Mouse (Mus musculus) MN1 (cell line): Measurements from ENCODE around the gene Cd27.
A peak's percentile ranks its signal among the peaks of the same experiment; 100 is the strongest.
"Not testable (repeated sequence)": the region's sequence is repeated elsewhere in the genome, so short reads cannot be mapped to it uniquely, and the experiment has no call there.

ENCODE experiments used
- DNase-seq: peaks from one replicate; pipeline ENCODE4 v3.0.0-alpha.2; 2016; ENCODE audit warnings: low spot score

Gene Cd27

GRCm38 (mm10) chr6:125236782-125237181 is at the start of gene Cd27:
Cd27 (minus strand) TSS chr6:125237010.
- no peak for DNase-seq

GRCm38 (mm10) chr6:125285890-125286289 is 49.1 kb upstream of the Cd27 start, which contains the start of gene Tuba3a:
Tuba3a (minus strand) TSS chr6:125286042.
- DNase-seq, result no peak

- DNase-seq, result no peak
Measured at GRCm38 (mm10) chr6:125284751-125285150, 47.9 kb upstream of the Cd27 start.

- DNase-seq, result no peak
Measured at GRCm38 (mm10) chr6:125284250-125284649, 47.4 kb upstream of the Cd27 start.

- DNase-seq, result not testable (repeated sequence)
Measured at GRCm38 (mm10) chr6:125282721-125283120, 45.9 kb upstream of the Cd27 start.

- DNase-seq, result no peak
Measured at GRCm38 (mm10) chr6:125279729-125280128, 42.9 kb upstream of the Cd27 start.

- DNase-seq, result peak; percentile 59
Measured at GRCm38 (mm10) chr6:125274841-125275563, 38.2 kb upstream of the Cd27 start.

- DNase-seq, result no peak
Measured at GRCm38 (mm10) chr6:125272228-125272785, 35.5 kb upstream of the Cd27 start.

GRCm38 (mm10) chr6:125271455-125272227 is 34.8 kb upstream of the Cd27 start:
- peak; percentile 91 for DNase-seq

- DNase-seq, result no peak
Measured at GRCm38 (mm10) chr6:125268799-125269198, 32.0 kb upstream of the Cd27 start.

- no peak for DNase-seq
Measured at GRCm38 (mm10) chr6:125267469-125267868, 30.7 kb upstream of the Cd27 start.

GRCm38 (mm10) chr6:125266600-125266999 is 29.8 kb upstream of the Cd27 start:
- not testable (repeated sequence) for DNase-seq

GRCm38 (mm10) chr6:125266091-125266490 is 29.3 kb upstream of the Cd27 start:
- no peak for DNase-seq

- peak; percentile 26 for DNase-seq
Measured at GRCm38 (mm10) chr6:125265239-125265638, 28.4 kb upstream of the Cd27 start.

- no peak for DNase-seq
Measured at GRCm38 (mm10) chr6:125264219-125264618, 27.4 kb upstream of the Cd27 start.

- DNase-seq, result no peak
Measured at GRCm38 (mm10) chr6:125260006-125260555, 23.3 kb upstream of the Cd27 start.

GRCm38 (mm10) chr6:125256222-125256966 is 19.6 kb upstream of the Cd27 start:
- peak; percentile 68 for DNase-seq

- peak; percentile 35 for DNase-seq
Measured at GRCm38 (mm10) chr6:125255516-125256044, 18.8 kb upstream of the Cd27 start.

GRCm38 (mm10) chr6:125253863-125254715 is 17.3 kb upstream of the Cd27 start:
- no peak for DNase-seq

GRCm38 (mm10) chr6:125252711-125253110 is 15.9 kb upstream of the Cd27 start:
- DNase-seq, result no peak

GRCm38 (mm10) chr6:125252285-125252684 is 15.5 kb upstream of the Cd27 start:
- no peak for DNase-seq
